Mouse (Mus musculus) liver, embryonic 16.5 days (tissue): Measurements from ENCODE around the gene Mymx. TPM values are rescaled to one million over a fixed set of nuclear protein-coding genes. Genes with fewer than 3 reads are reported as not detected.
A peak's percentile ranks its signal among the peaks of the same experiment; 100 is the strongest.

Source experiments
- ATAC-seq: fragments of 200-750 bp; cut with Nextera tagmentation; 2 replicates; pipeline ENCODE4 v1.8.0; 2017; ENCODE audit warnings: low read depth, mild to moderate bottlenecking, moderate number of reproducible peaks, moderate library complexity
- H3K27ac ChIP-seq: fragments of 300-500 bp; sonication (generic); 2 replicates; pipeline ENCODE4 v1.5.1; 2014; ENCODE audit warnings: mild to moderate bottlenecking, low read length
- H3K27me3 ChIP-seq: fragments of 300-500 bp; sonication (generic); 2 replicates; pipeline ENCODE4 v1.6.1; 2014; ENCODE audit warnings: low read depth, low read length, mixed read lengths; ENCODE audit not compliant: control insufficient read depth, insufficient read depth
- H3K36me3 ChIP-seq: fragments of 300-500 bp; sonication (generic); 2 replicates; pipeline ENCODE4 v1.6.1; 2014; ENCODE audit warnings: mild to moderate bottlenecking; ENCODE audit not compliant: control insufficient read depth, insufficient read depth
- H3K4me1 ChIP-seq: fragments of 300-500 bp; sonication (generic); 2 replicates; pipeline ENCODE4 v1.6.1; 2014; ENCODE audit warnings: low read depth, low read length, mixed read lengths; ENCODE audit not compliant: control insufficient read depth
- H3K4me2 ChIP-seq: fragments of 300-500 bp; sonication (generic); 2 replicates; pipeline ENCODE4 v1.6.1; 2014; ENCODE audit warnings: low read depth, low read length, mixed read lengths
- H3K4me3 ChIP-seq: fragments of 300-500 bp; sonication (generic); 2 replicates; pipeline ENCODE4 v1.5.1; 2014; ENCODE audit warnings: low read depth, mild to moderate bottlenecking, low read length
- H3K9ac ChIP-seq: fragments of 300-500 bp; sonication (generic); 2 replicates; pipeline ENCODE4 v1.6.1; 2014; ENCODE audit warnings: low read depth, low read length
- H3K9me3 ChIP-seq: fragments of 300-500 bp; sonication (generic); replicated peaks from 2 replicates; pipeline ENCODE4 v1.6.1; 2016; ENCODE audit warnings: low read length; ENCODE audit not compliant: control insufficient read depth
- WGBS: fragments of 180-500 bp; shearing (Covaris S2); extraction: QIAGEN DNeasy Blood & Tissue Kit; methylation state at CpG from one replicate; pipeline ENCODE4 v1.1.7; 2014; ENCODE audit not compliant: insufficient replicate concordance; 5-methylcytosine and 5-hydroxymethylcytosine counted together
- polyA plus RNA-seq: library from polyadenylated mRNA; unstranded; fragments of >200 nt; fragmentation: Nextera tagmentation; extraction: Ambion mirVana; gene quantifications from 2 replicates; pipeline ENCODE4 v1.2.1, GENCODE M21; 2015

Gene Mymx
- polyA plus RNA-seq, 1 experiment from 2014 or later, result 0.35 TPM

- 71% methylated on average over 8 of the region's 8 CpGs for WGBS
- Histone ChIP-seq H3K4me3 (no peak overlapping the region), H3K9ac (0 out of 2 replicates have a peak overlapping the region, but pooled peaks have one; percentile 8), H3K27me3 (no peaks in the 10 kb centered on the region; the same call in 1 of the 2 replicates), H3K27ac (no peak overlapping the region), H3K9me3 (no peaks in the 10 kb centered on the region), H3K4me2 (no peak overlapping the region), H3K36me3 (no peaks in the 10 kb centered on the region), H3K4me1 (peaks cover 57% of the 10 kb centered on the region)
- ATAC-seq, result no peak
Measured at GRCm38 (mm10) chr17:45600267-45600666, 1.6 kb downstream of the Mymx start.

GRCm38 (mm10) chr17:45599446-45600242, 2.3 kb downstream of the Mymx start, which contains the start of gene Slc29a1:
Slc29a1 (minus strand) TSS chr17:45599606.
- Histone ChIP-seq H3K4me3 (peak within 1 kb of the TSS; percentile 55), H3K4me1 (peaks cover 62% of the 10 kb centered on the region), H3K36me3 (no peaks in the 10 kb centered on the region), H3K9ac (peak within 1 kb of the TSS; percentile 61), H3K9me3 (no peaks in the 10 kb centered on the region), H3K4me2 (peak within 1 kb of the TSS; percentile 77), H3K27me3 (no peaks in the 10 kb centered on the region; the same call in 1 of the 2 replicates), H3K27ac (peak within 1 kb of the TSS; percentile 61)
- ATAC-seq, result peak; percentile 41
- 21% methylated on average over 32 of the region's 32 CpGs for WGBS

- ATAC-seq, result no peak
Measured at GRCm38 (mm10) chr17:45598891-45599290, 3.0 kb downstream of the Mymx start.

GRCm38 (mm10) chr17:45598376-45598775, 3.5 kb downstream of the Mymx start:
- no peak for ATAC-seq
- Histone ChIP-seq H3K4me1 (peaks cover 73% of the 10 kb centered on the region), H3K9ac (no peak overlapping the region), H3K9me3 (no peaks in the 10 kb centered on the region), H3K4me2 (no peak overlapping the region), H3K4me3 (no peak overlapping the region), H3K27me3 (no peaks in the 10 kb centered on the region; the same call in 1 of the 2 replicates), H3K36me3 (no peaks in the 10 kb centered on the region), H3K27ac (no peak overlapping the region)
- WGBS, result 82% methylated on average over 2 of the region's 2 CpGs

More at GRCm38 (mm10) chr17:45598891-45599290, 3.0 kb downstream of the Mymx start:
- no peaks in the 10 kb centered on the region; the same call in 1 of the 2 replicates for H3K27me3 ChIP-seq
- peaks cover 68% of the 10 kb centered on the region for H3K4me1 ChIP-seq
- H3K9me3 ChIP-seq, result no peaks in the 10 kb centered on the region
- WGBS, result 51% methylated on average over 3 of the region's 3 CpGs
- no peaks in the 10 kb centered on the region for H3K36me3 ChIP-seq
- peak overlapping the region; percentile 55 for H3K4me3 ChIP-seq
- H3K9ac ChIP-seq, result no peak overlapping the region; the same call in 1 of the 2 replicates
- peak overlapping the region; percentile 77 for H3K4me2 ChIP-seq
- peak overlapping the region; percentile 61; the same call in 1 of the 2 replicates for H3K27ac ChIP-seq

GRCm38 (mm10) chr17:45597787-45598186, 4.1 kb downstream of the Mymx start:
- WGBS, result 18% methylated on average over 3 of the region's 3 CpGs
- Histone ChIP-seq H3K27me3 (no peaks in the 10 kb centered on the region; the same call in 1 of the 2 replicates), H3K4me2 (no peak overlapping the region), H3K9ac (no peak overlapping the region), H3K4me3 (no peak overlapping the region), H3K36me3 (no peaks in the 10 kb centered on the region), H3K9me3 (no peaks in the 10 kb centered on the region), H3K4me1 (peaks cover 79% of the 10 kb centered on the region), H3K27ac (peak overlapping the region; percentile 1; the same call in 1 of the 2 replicates)
- ATAC-seq, result no peak

GRCm38 (mm10) chr17:45596631-45597396, 5.1 kb downstream of the Mymx start:
- Histone ChIP-seq H3K9me3 (no peaks in the 10 kb centered on the region), H3K4me1 (peaks cover 85% of the 10 kb centered on the region), H3K9ac (peak overlapping the region; percentile 31; the same call in 1 of the 2 replicates), H3K27ac (peak overlapping the region; percentile 45), H3K27me3 (no peaks in the 10 kb centered on the region; the same call in 1 of the 2 replicates), H3K36me3 (no peaks in the 10 kb centered on the region), H3K4me3 (no peak overlapping the region), H3K4me2 (no peak overlapping the region; the same call in 1 of the 2 replicates)
- ATAC-seq, result no peak
- WGBS, result 40% methylated on average over 11 of the region's 11 CpGs

GRCm38 (mm10) chr17:45595736-45596390, 6.0 kb downstream of the Mymx start:
- Histone ChIP-seq H3K4me3 (peak overlapping the region; percentile 92), H3K9me3 (no peaks in the 10 kb centered on the region), H3K4me2 (peak overlapping the region; percentile 99), H3K27ac (peak overlapping the region; percentile 95), H3K9ac (peak overlapping the region; percentile 91), H3K36me3 (no peaks in the 10 kb centered on the region; the same call in 1 of the 2 replicates), H3K27me3 (no peaks in the 10 kb centered on the region; the same call in 1 of the 2 replicates), H3K4me1 (peaks cover 80% of the 10 kb centered on the region)
- no peak for ATAC-seq
- 18% methylated on average over 23 of the region's 23 CpGs for WGBS

- peaks cover 6% of the 10 kb centered on the region for H3K36me3 ChIP-seq
- H3K27ac ChIP-seq, result peak overlapping the region; percentile 95
- peak overlapping the region; percentile 91 for H3K9ac ChIP-seq
- peak overlapping the region; percentile 92 for H3K4me3 ChIP-seq
- peak; percentile 65 for ATAC-seq
- peak overlapping the region; percentile 99 for H3K4me2 ChIP-seq
- no peaks in the 10 kb centered on the region for H3K27me3 ChIP-seq
- WGBS, result under 1% methylated on average over 58 of the region's 58 CpGs
- H3K4me1 ChIP-seq, result peaks cover 73% of the 10 kb centered on the region
- H3K9me3 ChIP-seq, result no peaks in the 10 kb centered on the region
Measured at GRCm38 (mm10) chr17:45594881-45595735, 6.8 kb downstream of the Mymx start.
